Mouse (Mus musculus): ENCODE measurements around the gene Gm20388. TPM values are rescaled to one million over a fixed set of nuclear protein-coding genes. Genes with fewer than 3 reads are reported as not detected.
A peak's percentile ranks its signal among the peaks of the same experiment; 100 is the strongest.

Gene Gm20388
- polyA plus RNA-seq, 2 experiments = 8.5 TPM; not detected in 1

- Histone ChIP-seq H3K27ac (peak overlapping the region; percentile 81), H3K4me2 (ENCODE audit: low read depth) (peak overlapping the region; percentile 97), H3K36me3 (replicated peaks; ENCODE audit: control insufficient read depth, insufficient read depth, low read depth) (peaks cover 49% of the 10 kb centered on the region), H3K9ac (replicated peaks) (peak overlapping the region; percentile 99), H3K4me1 (replicated peaks; ENCODE audit: control insufficient read depth in 2 of 2, insufficient read depth in 2 of 2, low read length in 1 of 2) (peaks cover 18 to 29% of the 10 kb centered on the region in 2 experiments), H3K27me3 (ENCODE audit: control insufficient read depth, insufficient read depth, low read length) (no peaks in the 10 kb centered on the region), H3K4me3 (ENCODE audit: insufficient read depth in 1 of 2, low read depth in 2 of 2, low read length in 2 of 2) (peak overlapping the region; percentile 77 to 96), H3K9me3 (ENCODE audit: control insufficient read depth, low read length) (no peaks in the 10 kb centered on the region)
- 11% methylated on average over 10 of the region's 10 CpGs for WGBS (ENCODE audit: insufficient replicate concordance)
- DNase-seq (ENCODE audit: low read depth in 3 of 3, low spot score in 3 of 3) = no peak
- no peak for ATAC-seq (ENCODE audit: insufficient read depth)
- TF ChIP-seq CTCF (IDR thresholded peaks at IDR 0.05; ENCODE audit: low read depth) (peak; percentile 68), EP300 (IDR thresholded peaks at IDR 0.05; ENCODE audit: low read depth) (no peak)
Observed at GRCm38 (mm10) chr8:122568881-122569309, 2658.3 kb downstream of the Gm20388 start.

DNA sequence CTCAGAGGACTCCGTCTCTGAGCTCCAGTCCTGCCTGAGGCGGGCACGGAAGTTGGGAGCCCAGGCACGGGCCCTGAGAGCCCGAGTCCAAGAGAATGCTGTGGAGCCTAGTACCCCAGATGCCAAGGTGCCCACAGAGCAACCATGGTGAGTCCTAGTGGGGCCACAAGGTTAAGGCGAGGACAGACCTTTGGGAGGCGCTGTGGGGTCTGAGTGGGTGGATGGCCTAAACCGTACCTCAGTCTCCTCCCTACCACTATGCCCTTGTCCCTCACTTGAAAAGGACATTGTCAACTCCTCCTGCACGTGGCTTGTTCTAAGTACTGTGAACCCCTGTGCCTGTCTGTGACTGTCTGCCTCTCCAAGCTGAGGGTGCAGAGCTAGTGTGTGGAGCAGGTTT, 2658.7 kb downstream of the Gm20388 start:
- peak overlapping the region; percentile 99 for H3K9ac ChIP-seq (replicated peaks)
- H3K9me3 ChIP-seq (ENCODE audit: control insufficient read depth, low read length) = no peaks in the 10 kb centered on the region
- H3K27me3 ChIP-seq (ENCODE audit: control insufficient read depth, insufficient read depth, low read length) = no peaks in the 10 kb centered on the region
- DNase-seq (ENCODE audit: low read depth in 3 of 3, low spot score in 3 of 3) (no peak), ATAC-seq (ENCODE audit: insufficient read depth) (no peak)
- peaks cover 22 to 34% of the 10 kb centered on the region in 2 experiments for H3K4me1 ChIP-seq (replicated peaks; ENCODE audit: control insufficient read depth in 2 of 2, insufficient read depth in 2 of 2, low read length in 1 of 2)
- peak overlapping the region; percentile 97 for H3K4me2 ChIP-seq (ENCODE audit: low read depth)
- H3K4me3 ChIP-seq (ENCODE audit: insufficient read depth in 1 of 2, low read depth in 2 of 2, low read length in 2 of 2) = peak overlapping the region; percentile 77 to 96
- peaks cover 50% of the 10 kb centered on the region for H3K36me3 ChIP-seq (replicated peaks; ENCODE audit: control insufficient read depth, insufficient read depth, low read depth)
- peak overlapping the region; percentile 81 for H3K27ac ChIP-seq
- 57% methylated on average over 9 of the region's 9 CpGs for WGBS (ENCODE audit: insufficient replicate concordance)
- TF ChIP-seq EP300 (IDR thresholded peaks at IDR 0.05; ENCODE audit: low read depth) = no peak
- peak; percentile 57 for TF ChIP-seq CTCF (IDR thresholded peaks at IDR 0.05; ENCODE audit: low read depth)

- WGBS (ENCODE audit: insufficient replicate concordance) = 93% methylated on average over 16 of the region's 16 CpGs
- DNase-seq (ENCODE audit: low read depth in 3 of 3, low spot score in 3 of 3) = no peak
- Histone ChIP-seq H3K9ac (replicated peaks) (peak overlapping the region; percentile 99; the same call in 1 of the 2 replicates), H3K4me2 (ENCODE audit: low read depth) (peak overlapping the region; percentile 97), H3K4me3 (ENCODE audit: insufficient read depth in 1 of 2, low read depth in 2 of 2, low read length in 2 of 2) (peak overlapping the region; percentile 77 to 96), H3K9me3 (ENCODE audit: control insufficient read depth, low read length) (no peaks in the 10 kb centered on the region), H3K36me3 (replicated peaks; ENCODE audit: control insufficient read depth, insufficient read depth, low read depth) (peaks cover 50% of the 10 kb centered on the region), H3K27ac (no peak overlapping the region), H3K27me3 (ENCODE audit: control insufficient read depth, insufficient read depth, low read length) (no peaks in the 10 kb centered on the region), H3K4me1 (replicated peaks; ENCODE audit: control insufficient read depth in 2 of 2, insufficient read depth in 2 of 2, low read length in 1 of 2) (peaks cover 26 to 40% of the 10 kb centered on the region in 2 experiments)
- TF ChIP-seq EP300 (IDR thresholded peaks at IDR 0.05; ENCODE audit: low read depth) = no peak
- TF ChIP-seq CTCF (IDR thresholded peaks at IDR 0.05; ENCODE audit: low read depth) = no peak
- no peak for ATAC-seq (ENCODE audit: insufficient read depth)
Observed at GRCm38 (mm10) chr8:122569996-122570395, 2659.4 kb downstream of the Gm20388 start.

GRCm38 (mm10) chr8:122571153-122571552, 2660.5 kb downstream of the Gm20388 start:
- no peak overlapping the region for H3K4me2 ChIP-seq (ENCODE audit: low read depth)
- ATAC-seq (ENCODE audit: insufficient read depth) (no peak), DNase-seq (ENCODE audit: low read depth in 3 of 3, low spot score in 3 of 3) (no peak)
- TF ChIP-seq CTCF (IDR thresholded peaks at IDR 0.05; ENCODE audit: low read depth) (no peak), EP300 (IDR thresholded peaks at IDR 0.05; ENCODE audit: low read depth) (no peak)
- H3K9me3 ChIP-seq (ENCODE audit: control insufficient read depth, low read length) = no peaks in the 10 kb centered on the region
- no peak overlapping the region for H3K9ac ChIP-seq (replicated peaks)
- no peak overlapping the region for H3K27ac ChIP-seq
- peaks cover 36 to 51% of the 10 kb centered on the region in 2 experiments for H3K4me1 ChIP-seq (replicated peaks; ENCODE audit: control insufficient read depth in 2 of 2, insufficient read depth in 2 of 2, low read length in 1 of 2)
- no peaks in the 10 kb centered on the region for H3K27me3 ChIP-seq (ENCODE audit: control insufficient read depth, insufficient read depth, low read length)
- no peak overlapping the region for H3K4me3 ChIP-seq (ENCODE audit: insufficient read depth in 1 of 2, low read depth in 2 of 2, low read length in 2 of 2)
- WGBS (ENCODE audit: insufficient replicate concordance) = 88% methylated on average over 11 of the region's 11 CpGs
- peaks cover 50% of the 10 kb centered on the region for H3K36me3 ChIP-seq (replicated peaks; ENCODE audit: control insufficient read depth, insufficient read depth, low read depth)

DNA sequence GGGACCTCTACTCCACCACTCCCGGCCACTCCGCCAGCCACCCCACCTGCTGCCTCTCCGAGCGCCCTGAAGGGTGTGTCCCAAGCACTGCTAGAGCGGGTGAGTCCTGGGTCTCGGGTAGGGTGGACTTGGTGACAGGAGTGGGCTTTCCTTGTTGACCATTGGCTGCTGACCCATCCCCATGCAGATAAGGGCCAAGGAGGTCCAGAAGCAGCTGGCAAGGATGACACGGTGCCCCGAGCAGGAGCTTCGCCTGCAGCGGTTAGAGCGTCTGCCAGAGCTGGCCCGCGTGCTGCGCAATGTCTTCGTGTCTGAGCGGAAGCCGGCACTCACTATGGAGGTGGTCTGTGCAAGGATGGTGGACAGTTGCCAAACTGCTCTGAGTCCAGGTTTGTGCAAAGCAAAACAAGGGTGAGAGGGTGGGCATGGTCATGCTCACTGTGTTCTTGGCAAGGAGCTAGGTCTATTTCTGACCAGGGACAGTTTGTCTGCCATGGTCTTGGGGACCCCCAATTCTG, 2661.2 kb downstream of the Gm20388 start:
- Histone ChIP-seq H3K9ac (replicated peaks) (no peak overlapping the region), H3K9me3 (ENCODE audit: control insufficient read depth, low read length) (no peaks in the 10 kb centered on the region), H3K4me1 (replicated peaks; ENCODE audit: control insufficient read depth in 2 of 2, insufficient read depth in 2 of 2, low read length in 1 of 2) (peaks cover 31 to 46% of the 10 kb centered on the region in 2 experiments), H3K27me3 (ENCODE audit: control insufficient read depth, insufficient read depth, low read length) (no peaks in the 10 kb centered on the region), H3K4me2 (ENCODE audit: low read depth) (no peak overlapping the region), H3K4me3 (ENCODE audit: insufficient read depth in 1 of 2, low read depth in 2 of 2, low read length in 2 of 2) (no peak overlapping the region), H3K36me3 (replicated peaks; ENCODE audit: control insufficient read depth, insufficient read depth, low read depth) (peaks cover 50% of the 10 kb centered on the region), H3K27ac (no peak overlapping the region)
- TF ChIP-seq EP300 (IDR thresholded peaks at IDR 0.05; ENCODE audit: low read depth) (no peak), CTCF (IDR thresholded peaks at IDR 0.05; ENCODE audit: low read depth) (no peak)
- DNase-seq (ENCODE audit: low read depth in 3 of 3, low spot score in 3 of 3) (no peak), ATAC-seq (ENCODE audit: insufficient read depth) (no peak)
- WGBS (ENCODE audit: insufficient replicate concordance) = 85% methylated on average over 17 of the region's 17 CpGs

All from liver, embryonic 14.5 days (tissue).